Mouse (Mus musculus): ENCODE data around the gene Ankrd60. TPM values are rescaled to one million over a fixed set of nuclear protein-coding genes. Genes with fewer than 3 reads are reported as not detected.
A peak's percentile ranks its signal among the peaks of the same experiment; 100 is the strongest.

Ankrd60 gene
- polyA plus RNA-seq, 1 experiment from 2014 or later: not detected

DNA sequence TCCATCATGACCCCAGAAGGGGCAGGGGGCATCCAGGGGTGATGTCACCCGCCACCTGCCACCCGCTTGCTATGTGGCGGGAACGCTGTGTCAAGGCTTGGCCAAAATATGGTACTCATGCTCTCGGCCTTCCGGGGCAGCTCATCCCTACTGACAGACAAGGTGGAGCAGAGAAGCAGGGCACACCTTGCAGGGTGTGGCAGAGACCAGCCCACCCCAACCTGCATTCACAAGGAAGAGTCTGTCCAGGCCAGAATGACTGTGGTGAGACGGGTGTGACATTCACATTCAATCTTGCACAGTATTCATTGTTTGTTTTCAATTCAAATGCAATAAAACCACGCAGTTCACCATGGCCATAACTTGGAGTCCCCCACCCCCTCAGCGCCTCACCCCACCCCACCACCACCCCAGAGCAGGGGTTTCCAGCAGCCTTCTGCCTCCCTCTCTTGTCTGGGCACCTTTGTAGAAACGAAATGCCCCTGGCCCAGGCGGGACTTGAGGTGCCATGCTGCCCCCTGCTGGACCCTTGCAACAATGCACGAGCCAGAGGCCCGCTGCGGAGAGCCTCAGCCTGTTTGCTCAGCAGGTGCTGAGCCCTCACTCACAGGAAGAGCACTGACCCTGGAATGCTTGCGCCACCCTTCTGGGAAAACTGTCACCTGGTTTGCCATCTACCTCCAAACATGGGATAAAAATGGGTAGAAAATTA is 32.0 kb downstream of the Ankrd60 start:
- Histone ChIP-seq H3K36me3 (no peaks in the 10 kb centered on the region), H3K4me1 (0 out of 2 replicates have a peak, but pooled peaks cover 6% of the 10 kb centered on the region), H3K27ac (replicated peaks) (no peak overlapping the region), H3K4me2 (replicated peaks) (no peak overlapping the region), H3K9ac (no peak overlapping the region), H3K4me3 (replicated peaks) (no peak overlapping the region), H3K27me3 (no peaks in the 10 kb centered on the region), H3K9me3 (replicated peaks) (no peaks in the 10 kb centered on the region)
- peak; percentile 40; the same call in 1 of the 2 replicates for ATAC-seq (ENCODE audit: insufficient number of reproducible peaks, low FRiP score, low TSS enrichment, low read depth)
- WGBS: 43% methylated on average over 15 of the region's 15 CpGs

- H3K9ac ChIP-seq: no peak overlapping the region
- ATAC-seq (ENCODE audit: insufficient number of reproducible peaks, low FRiP score, low TSS enrichment, low read depth): no peak
- no peak overlapping the region for H3K27ac ChIP-seq (replicated peaks)
- 0 out of 2 replicates have a peak, but pooled peaks cover 10% of the 10 kb centered on the region for H3K4me1 ChIP-seq
- no peaks in the 10 kb centered on the region for H3K27me3 ChIP-seq
- H3K4me2 ChIP-seq (replicated peaks): no peak overlapping the region
- 57% methylated on average over 4 of the region's 4 CpGs for WGBS
- no peaks in the 10 kb centered on the region for H3K9me3 ChIP-seq (replicated peaks)
- H3K36me3 ChIP-seq: no peaks in the 10 kb centered on the region
- H3K4me3 ChIP-seq (replicated peaks): no peak overlapping the region
These were observed 35.4 kb downstream of the Ankrd60 start for GRCm38 (mm10) chr2:173542716-173543115.

DNA sequence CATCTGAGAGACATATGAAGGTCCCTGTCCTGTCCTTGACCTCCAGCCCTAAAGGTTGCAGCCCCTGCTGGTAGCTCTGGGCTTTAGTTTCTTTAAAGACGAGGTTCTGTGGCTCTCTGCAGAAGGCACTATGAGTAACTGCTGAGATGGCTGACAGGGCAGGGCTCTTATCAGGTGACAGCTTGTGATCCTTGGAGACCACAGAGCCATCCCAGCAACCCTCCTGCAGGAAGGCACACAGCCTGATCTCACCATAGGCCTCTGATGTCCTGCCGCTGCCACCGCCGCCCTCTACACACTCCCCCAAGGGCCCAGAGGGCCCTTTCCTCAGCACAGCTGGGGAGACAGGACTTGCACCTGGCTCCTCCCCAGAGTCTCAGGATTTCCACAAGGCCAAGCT is 36.4 kb downstream of the Ankrd60 start:
- ATAC-seq (ENCODE audit: insufficient number of reproducible peaks, low FRiP score, low TSS enrichment, low read depth): no peak
- H3K27me3 ChIP-seq: no peaks in the 10 kb centered on the region
- no peak overlapping the region for H3K9ac ChIP-seq
- 0 out of 2 replicates have a peak, but pooled peaks cover 10% of the 10 kb centered on the region for H3K4me1 ChIP-seq
- H3K27ac ChIP-seq (replicated peaks): no peak overlapping the region
- no peaks in the 10 kb centered on the region for H3K9me3 ChIP-seq (replicated peaks)
- 76% methylated on average over 4 of the region's 4 CpGs for WGBS
- no peak overlapping the region for H3K4me2 ChIP-seq (replicated peaks)
- no peaks in the 10 kb centered on the region for H3K36me3 ChIP-seq
- H3K4me3 ChIP-seq (replicated peaks): no peak overlapping the region

DNA sequence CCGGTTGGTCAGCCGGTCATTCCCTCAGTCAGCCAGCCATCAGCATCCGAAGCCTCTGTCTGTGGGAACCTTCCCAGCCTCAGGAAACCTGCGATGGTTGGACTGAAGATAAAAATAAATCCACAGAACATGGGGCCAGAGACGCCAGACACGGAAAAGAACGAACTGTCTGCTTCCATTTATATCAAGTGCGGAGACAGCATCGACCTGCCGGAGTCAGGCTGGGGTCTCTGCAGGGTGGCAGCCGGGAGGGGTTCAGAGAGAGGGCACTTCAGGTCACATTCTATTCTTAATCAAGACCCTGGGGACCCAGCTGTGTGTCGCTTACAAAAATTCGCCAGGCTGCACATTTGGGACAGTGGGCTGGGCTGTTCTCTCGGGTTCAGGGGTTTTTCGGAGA is 38.4 kb downstream of the Ankrd60 start:
- Histone ChIP-seq H3K9me3 (replicated peaks) (no peaks in the 10 kb centered on the region), H3K27me3 (no peaks in the 10 kb centered on the region), H3K36me3 (no peaks in the 10 kb centered on the region), H3K9ac (no peak overlapping the region), H3K4me2 (replicated peaks) (no peak overlapping the region), H3K27ac (replicated peaks) (no peak overlapping the region), H3K4me1 (0 out of 2 replicates have a peak, but pooled peaks cover 4% of the 10 kb centered on the region), H3K4me3 (replicated peaks) (no peak overlapping the region)
- 38% methylated on average over 15 of the region's 15 CpGs for WGBS
- ATAC-seq (ENCODE audit: insufficient number of reproducible peaks, low FRiP score, low TSS enrichment, low read depth): no peak

DNA sequence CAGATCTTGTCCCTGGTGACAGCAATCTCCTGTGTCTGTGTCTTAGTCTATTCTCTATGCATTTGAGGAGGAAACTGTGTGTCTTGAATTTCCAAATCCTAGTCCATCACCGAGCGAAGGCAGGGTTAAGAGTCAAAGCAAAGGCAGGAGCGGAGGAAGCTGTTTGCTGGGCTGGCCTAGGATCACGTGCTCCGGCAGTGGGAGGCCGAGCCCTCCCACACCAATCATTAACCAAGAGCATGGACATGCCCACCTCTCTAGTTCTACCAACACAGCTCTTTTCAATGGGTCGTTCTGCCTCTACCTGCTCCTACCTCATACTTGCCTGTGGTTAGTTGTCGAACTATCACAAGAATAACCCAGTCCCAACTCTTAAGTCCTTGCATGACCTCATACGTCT is 42.3 kb downstream of the Ankrd60 start:
- H3K9ac ChIP-seq: no peak overlapping the region
- no peak overlapping the region for H3K4me2 ChIP-seq (replicated peaks)
- H3K36me3 ChIP-seq: no peaks in the 10 kb centered on the region
- no peak for ATAC-seq (ENCODE audit: insufficient number of reproducible peaks, low FRiP score, low TSS enrichment, low read depth)
- H3K4me1 ChIP-seq: peaks cover 18% of the 10 kb centered on the region
- H3K9me3 ChIP-seq (replicated peaks): no peaks in the 10 kb centered on the region
- 88% methylated on average over 9 of the region's 9 CpGs for WGBS
- H3K27ac ChIP-seq (replicated peaks): no peak overlapping the region
- no peaks in the 10 kb centered on the region for H3K27me3 ChIP-seq
- H3K4me3 ChIP-seq (replicated peaks): no peak overlapping the region

- H3K27ac ChIP-seq (replicated peaks): no peak overlapping the region
- H3K4me2 ChIP-seq (replicated peaks): no peak overlapping the region
- no peak for ATAC-seq (ENCODE audit: insufficient number of reproducible peaks, low FRiP score, low TSS enrichment, low read depth)
- H3K9ac ChIP-seq: no peak overlapping the region
- H3K9me3 ChIP-seq (replicated peaks): no peaks in the 10 kb centered on the region
- H3K27me3 ChIP-seq: no peaks in the 10 kb centered on the region
- no peak overlapping the region for H3K4me3 ChIP-seq (replicated peaks)
- 83% methylated on average over 18 of the region's 18 CpGs for WGBS
- no peaks in the 10 kb centered on the region for H3K36me3 ChIP-seq
- H3K4me1 ChIP-seq: peaks cover 18% of the 10 kb centered on the region
These were observed 42.8 kb downstream of the Ankrd60 start for GRCm38 (mm10) chr2:173535390-173535789.

- WGBS: 69% methylated on average over 7 of the region's 7 CpGs
- no peak for ATAC-seq (ENCODE audit: insufficient number of reproducible peaks, low FRiP score, low TSS enrichment, low read depth)
- H3K4me3 ChIP-seq (replicated peaks): no peak overlapping the region
- H3K36me3 ChIP-seq: no peaks in the 10 kb centered on the region
- no peak overlapping the region for H3K27ac ChIP-seq (replicated peaks)
- no peak overlapping the region for H3K9ac ChIP-seq
- H3K4me1 ChIP-seq: peaks cover 14% of the 10 kb centered on the region
- H3K4me2 ChIP-seq (replicated peaks): no peak overlapping the region
- no peaks in the 10 kb centered on the region for H3K27me3 ChIP-seq
- H3K9me3 ChIP-seq (replicated peaks): no peaks in the 10 kb centered on the region
These were observed 43.6 kb downstream of the Ankrd60 start for GRCm38 (mm10) chr2:173534581-173534980.

- Histone ChIP-seq H3K4me3 (replicated peaks) (no peak overlapping the region), H3K27me3 (no peaks in the 10 kb centered on the region), H3K27ac (replicated peaks) (peak overlapping the region; percentile 60; the same call in 1 of the 2 replicates), H3K4me1 (peaks cover 14% of the 10 kb centered on the region), H3K9me3 (replicated peaks) (no peaks in the 10 kb centered on the region), H3K4me2 (replicated peaks) (no peak overlapping the region), H3K36me3 (no peaks in the 10 kb centered on the region), H3K9ac (no peak overlapping the region)
- peak; percentile 51; the same call in 1 of the 2 replicates for ATAC-seq (ENCODE audit: insufficient number of reproducible peaks, low FRiP score, low TSS enrichment, low read depth)
- 33% methylated on average over 15 of the region's 15 CpGs for WGBS
These were observed 45.3 kb downstream of the Ankrd60 start for GRCm38 (mm10) chr2:173532711-173533462.

DNA sequence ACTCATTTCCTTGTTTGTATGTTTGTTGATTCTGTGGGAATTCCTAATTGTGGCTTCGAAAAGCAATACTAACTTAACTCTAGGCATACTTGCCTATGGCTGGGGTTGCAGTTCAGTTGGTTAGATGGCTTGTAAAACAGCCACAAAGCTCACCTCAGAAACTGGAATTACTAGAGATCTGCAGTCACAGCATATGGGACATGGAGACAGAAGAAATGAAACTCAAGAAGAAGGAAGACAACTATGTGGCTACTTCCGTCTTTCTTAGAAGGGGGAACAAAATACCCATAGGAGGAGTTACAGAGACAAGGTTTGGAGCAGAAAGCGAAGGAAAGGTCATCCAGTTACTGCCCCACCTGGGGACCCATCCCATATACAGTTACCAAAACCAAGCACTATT is 49.7 kb downstream of the Ankrd60 start:
- Histone ChIP-seq H3K27ac (replicated peaks) (no peak overlapping the region), H3K9me3 (replicated peaks) (no peaks in the 10 kb centered on the region), H3K4me2 (replicated peaks) (no peak overlapping the region), H3K4me3 (replicated peaks) (no peak overlapping the region), H3K27me3 (no peaks in the 10 kb centered on the region), H3K4me1 (peaks cover 14% of the 10 kb centered on the region), H3K9ac (no peak overlapping the region), H3K36me3 (no peaks in the 10 kb centered on the region)
- 81% methylated on average over 3 of the region's 3 CpGs for WGBS
- no peak for ATAC-seq (ENCODE audit: insufficient number of reproducible peaks, low FRiP score, low TSS enrichment, low read depth)

DNA sequence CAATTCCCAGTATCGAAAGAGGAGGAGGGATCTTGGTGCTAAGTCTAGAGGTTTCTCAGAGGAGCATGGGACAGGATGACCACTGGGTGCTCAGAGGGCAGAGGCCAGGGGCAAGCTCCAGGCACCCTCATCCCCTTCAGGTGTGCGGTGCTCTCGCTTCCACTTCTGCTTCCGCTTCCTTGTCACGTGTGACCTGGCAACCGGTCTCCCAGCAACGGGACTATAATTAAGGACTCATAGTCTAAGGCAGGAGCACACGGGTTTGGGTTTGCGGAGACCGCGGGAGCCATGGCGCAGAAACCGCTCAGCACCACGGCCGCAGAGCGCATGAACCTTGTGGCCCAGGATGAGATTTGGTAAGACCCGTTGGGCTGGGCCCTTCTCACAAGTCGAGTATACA is 55.8 kb downstream of the Ankrd60 start, which contains the start of gene 1700021F07Rik:
Gene 1700021F07Rik (plus strand): TSS at position 211 of the 400 bp plus-strand sequence.
- Histone ChIP-seq H3K27me3 (no peaks in the 10 kb centered on the region), H3K4me2 (replicated peaks) (no peak within 1 kb of the TSS), H3K4me3 (replicated peaks) (no peak within 1 kb of the TSS), H3K9me3 (replicated peaks) (no peaks in the 10 kb centered on the region), H3K4me1 (0 out of 2 replicates have a peak, but pooled peaks cover 2% of the 10 kb centered on the region), H3K9ac (no peak within 1 kb of the TSS), H3K27ac (replicated peaks) (no peak within 1 kb of the TSS), H3K36me3 (no peaks in the 10 kb centered on the region)
- ATAC-seq (ENCODE audit: insufficient number of reproducible peaks, low FRiP score, low TSS enrichment, low read depth): no peak
- WGBS: 90% methylated on average over 18 of the region's 18 CpGs

Data from embryonic facial prominence, embryonic 15.5 days (tissue).